Mouse (Mus musculus) adrenal gland, adult (tissue): ENCODE results near the gene Rps29.
A peak's percentile ranks its signal among the peaks of the same experiment; 100 is the strongest.

Source experiments
- DNase-seq, 2 experiments: peaks; one replicate each; pipeline ENCODE4 v3.0.0; 2022 to 2023; ENCODE audit warnings: low spot score in 1 of 2; ENCODE audit not compliant: inconsistent age in 2 of 2

Rps29 gene

GRCm38 (mm10) chr12:69158765-69159577 lies at the start of gene Rps29:
TSS of gene Rps29 (minus strand) at chr12:69159186.
- peak; percentile 99 for DNase-seq

GRCm38 (mm10) chr12:69208520-69208919 lies 49.5 kb upstream of the Rps29 start:
- DNase-seq, result no peak

- no peak for DNase-seq
Observed at GRCm38 (mm10) chr12:69207926-69208325, 48.9 kb upstream of the Rps29 start.

GRCm38 (mm10) chr12:69207396-69207795 lies 48.4 kb upstream of the Rps29 start:
- DNase-seq, result no peak

GRCm38 (mm10) chr12:69204052-69204833 lies 45.3 kb upstream of the Rps29 start, which contains the start of gene Gm49384:
TSS of gene Gm49384 (minus strand) at chr12:69204267.
- DNase-seq, result no peak

GRCm38 (mm10) chr12:69198985-69199384 lies 40.0 kb upstream of the Rps29 start:
- DNase-seq, result no peak

- peak; percentile 86 to 94 for DNase-seq
Observed at GRCm38 (mm10) chr12:69198164-69198535, 39.2 kb upstream of the Rps29 start, which contains the start of gene Dnaaf2. TSS of gene Dnaaf2 (minus strand) at chr12:69198429.

- peak; percentile 68 to 85 for DNase-seq
Observed at GRCm38 (mm10) chr12:69197378-69198163, 38.6 kb upstream of the Rps29 start.

- peak; percentile 79 to 89 for DNase-seq
Observed at GRCm38 (mm10) chr12:69196444-69197377, 37.7 kb upstream of the Rps29 start, which contains the start of gene Gm49383. TSS of gene Gm49383 (minus strand) at chr12:69197104.

GRCm38 (mm10) chr12:69192637-69193036 lies 33.7 kb upstream of the Rps29 start:
- no peak for DNase-seq

GRCm38 (mm10) chr12:69191396-69191795 lies 32.4 kb upstream of the Rps29 start:
- DNase-seq, result no peak

- DNase-seq, result peak in 1 of 2 experiments; percentile 39
Observed at GRCm38 (mm10) chr12:69190522-69190921, 31.5 kb upstream of the Rps29 start.

- no peak for DNase-seq
Observed at GRCm38 (mm10) chr12:69190074-69190473, 31.1 kb upstream of the Rps29 start.

- DNase-seq, result peak; percentile 45 to 64
Observed at GRCm38 (mm10) chr12:69186811-69187471, 28.0 kb upstream of the Rps29 start.

GRCm38 (mm10) chr12:69185371-69185770 lies 26.4 kb upstream of the Rps29 start:
- peak in 1 of 2 experiments; percentile 59 for DNase-seq

GRCm38 (mm10) chr12:69184342-69185295 lies 25.6 kb upstream of the Rps29 start:
- no peak for DNase-seq

- peak; percentile 98 to 99 for DNase-seq
Observed at GRCm38 (mm10) chr12:69183583-69184308, 24.8 kb upstream of the Rps29 start, which contains the start of the genes Rpl36al and Mgat2. TSS of gene Rpl36al (minus strand) at chr12:69184083. TSS of gene Mgat2 (plus strand) at chr12:69184157.
